Mouse (Mus musculus): ENCODE measurements around the gene Dync2h1. TPM values are rescaled to one million over a fixed set of nuclear protein-coding genes. Genes with fewer than 3 reads are reported as not detected.

Dync2h1 gene
- total and polyA plus RNA-seq, 3 experiments = 0.35 to 1.4 (median 1.3) TPM

GRCm38 (mm10) chr9:7158605-7159004 is 25.6 kb downstream of the Dync2h1 start:
- no peak for TF ChIP-seq EP300 (IDR thresholded peaks at IDR 0.05; ENCODE audit: insufficient read depth, low read depth, low read length)
- no peak for TF ChIP-seq POLR2A (IDR thresholded peaks at IDR 0.05; ENCODE audit: insufficient read depth, low read depth, low read length)
- TF ChIP-seq CTCF (IDR thresholded peaks at IDR 0.05) = no peak
- WGBS = 94% methylated on average over 7 of the region's 7 CpGs

DNA sequence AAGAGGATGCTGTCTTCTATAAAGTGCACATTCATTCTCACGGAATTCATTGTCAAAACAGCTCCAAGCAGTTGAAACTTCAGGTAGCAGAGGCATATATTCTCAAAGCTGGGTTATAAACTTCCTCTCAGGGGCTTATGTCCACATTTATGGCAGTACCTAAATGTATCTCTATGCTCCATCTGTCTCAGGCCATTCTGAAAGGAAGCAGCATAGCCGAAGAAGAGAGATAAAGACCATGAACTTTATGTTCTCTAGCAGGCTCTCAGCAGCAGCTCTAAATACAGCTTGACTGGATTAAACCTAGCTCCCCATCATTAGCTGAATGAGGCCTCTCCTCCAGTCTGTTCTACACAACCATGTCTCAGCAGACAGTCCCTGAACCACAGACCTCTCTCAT is 29.9 kb downstream of the Dync2h1 start:
- Histone ChIP-seq H3K4me3 (no peak overlapping the region), H3K27me3 (ENCODE audit: control insufficient read depth, insufficient read depth, low read length) (no peaks in the 10 kb centered on the region), H3K36me3 (ENCODE audit: control insufficient read depth, insufficient read depth, low read length) (no peaks in the 10 kb centered on the region; the same call in 1 of the 2 replicates), H3K79me2 (replicated peaks; ENCODE audit: control insufficient read depth, insufficient read depth, low read length) (no peaks in the 10 kb centered on the region), H3K4me1 (ENCODE audit: control insufficient read depth, insufficient read depth, low read length) (no peaks in the 10 kb centered on the region), H3K9ac (ENCODE audit: low read depth, low read length) (no peak overlapping the region), H3K27ac (no peak overlapping the region)
- TF ChIP-seq EP300 (IDR thresholded peaks at IDR 0.05; ENCODE audit: insufficient read depth, low read depth, low read length) (no peak), POLR2A (IDR thresholded peaks at IDR 0.05; ENCODE audit: insufficient read depth, low read depth, low read length) (no peak), CTCF (IDR thresholded peaks at IDR 0.05) (no peak)
- 68% methylated on average over 2 of the region's 2 CpGs for WGBS
- intact Hi-C loops (cut with DNase I) = no loop called here
- no peak for DNase-seq

More at GRCm38 (mm10) chr9:7158605-7159004, 25.6 kb downstream of the Dync2h1 start:
- Histone ChIP-seq H3K4me3 (no peak overlapping the region), H3K79me2 (replicated peaks; ENCODE audit: control insufficient read depth, insufficient read depth, low read length) (no peaks in the 10 kb centered on the region), H3K27me3 (ENCODE audit: control insufficient read depth, insufficient read depth, low read length) (no peaks in the 10 kb centered on the region), H3K4me1 (ENCODE audit: control insufficient read depth, insufficient read depth, low read length) (no peaks in the 10 kb centered on the region), H3K9ac (ENCODE audit: low read depth, low read length) (no peak overlapping the region), H3K27ac (no peak overlapping the region), H3K36me3 (ENCODE audit: control insufficient read depth, insufficient read depth, low read length) (no peaks in the 10 kb centered on the region; the same call in 1 of the 2 replicates)
- no peak for DNase-seq
- intact Hi-C loops (cut with DNase I) = no loop called here

- H3K27me3 ChIP-seq (ENCODE audit: control insufficient read depth, insufficient read depth, low read length) = no peaks in the 10 kb centered on the region
- H3K79me2 ChIP-seq (replicated peaks; ENCODE audit: control insufficient read depth, insufficient read depth, low read length) = no peaks in the 10 kb centered on the region
- DNase-seq = no peak
- TF ChIP-seq EP300 (IDR thresholded peaks at IDR 0.05; ENCODE audit: insufficient read depth, low read depth, low read length) (no peak), POLR2A (IDR thresholded peaks at IDR 0.05; ENCODE audit: insufficient read depth, low read depth, low read length) (no peak), CTCF (IDR thresholded peaks at IDR 0.05) (no peak)
- H3K36me3 ChIP-seq (ENCODE audit: control insufficient read depth, insufficient read depth, low read length) = no peaks in the 10 kb centered on the region
- no peaks in the 10 kb centered on the region for H3K4me1 ChIP-seq (ENCODE audit: control insufficient read depth, insufficient read depth, low read length)
- no peak overlapping the region for H3K9ac ChIP-seq (ENCODE audit: low read depth, low read length)
- intact Hi-C loops (cut with DNase I) = no loop called here
- H3K27ac ChIP-seq = no peak overlapping the region
- H3K4me3 ChIP-seq = no peak overlapping the region
- 89% methylated on average over 2 of the region's 2 CpGs for WGBS
Measured at GRCm38 (mm10) chr9:7122863-7123262, 61.4 kb downstream of the Dync2h1 start.

DNA sequence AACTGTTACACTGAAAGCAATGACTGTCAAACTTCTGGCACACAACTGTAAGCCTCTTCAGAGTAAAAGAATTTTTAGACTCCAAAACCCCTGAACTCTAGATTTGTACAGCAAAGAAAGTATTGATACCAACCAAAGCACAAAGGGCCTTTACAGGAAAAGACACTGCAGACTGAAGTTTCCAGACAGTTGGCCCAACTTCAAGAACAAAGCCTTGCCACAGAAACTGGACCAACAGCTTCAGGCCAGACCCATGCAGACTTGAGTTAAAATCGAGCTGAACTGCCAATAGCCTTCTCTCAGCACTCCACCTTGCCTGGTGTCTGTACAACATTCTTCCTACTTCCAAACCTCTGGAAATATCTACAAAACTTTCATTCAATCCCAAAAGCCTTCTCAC is 74.1 kb downstream of the Dync2h1 start:
- Histone ChIP-seq H3K79me2 (replicated peaks; ENCODE audit: control insufficient read depth, insufficient read depth, low read length) (no peaks in the 10 kb centered on the region), H3K4me3 (no peak overlapping the region), H3K4me1 (ENCODE audit: control insufficient read depth, insufficient read depth, low read length) (no peaks in the 10 kb centered on the region), H3K36me3 (ENCODE audit: control insufficient read depth, insufficient read depth, low read length) (no peaks in the 10 kb centered on the region), H3K27ac (no peak overlapping the region), H3K9ac (ENCODE audit: low read depth, low read length) (no peak overlapping the region), H3K27me3 (ENCODE audit: control insufficient read depth, insufficient read depth, low read length) (no peaks in the 10 kb centered on the region)
- intact Hi-C loops (cut with DNase I) = no loop called here
- WGBS = 50% methylated on average over 1 of the region's 1 CpGs
- no peak for DNase-seq
- TF ChIP-seq CTCF (IDR thresholded peaks at IDR 0.05) (no peak), EP300 (IDR thresholded peaks at IDR 0.05; ENCODE audit: insufficient read depth, low read depth, low read length) (no peak), POLR2A (IDR thresholded peaks at IDR 0.05; ENCODE audit: insufficient read depth, low read depth, low read length) (no peak)

DNA sequence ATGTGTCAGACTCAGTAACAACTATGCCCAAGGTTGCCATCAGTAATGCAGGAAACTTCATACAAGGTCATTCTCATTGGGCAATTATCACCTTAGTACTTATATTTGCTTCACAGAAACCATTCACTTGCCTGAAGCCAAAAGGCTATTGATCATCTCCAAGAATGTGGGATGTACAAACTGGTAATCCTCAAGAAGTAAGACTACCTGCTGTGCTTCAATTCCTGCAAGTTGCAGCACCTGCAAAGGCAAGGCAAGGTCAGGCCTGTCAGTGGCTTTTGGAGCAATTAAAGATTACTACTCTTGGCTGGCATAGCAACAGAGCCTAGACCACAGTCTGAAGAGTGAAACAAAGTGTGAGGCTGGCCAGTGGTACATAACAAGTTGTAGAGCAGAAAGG is 82.9 kb downstream of the Dync2h1 start:
- Histone ChIP-seq H3K4me3 (no peak overlapping the region), H3K36me3 (ENCODE audit: control insufficient read depth, insufficient read depth, low read length) (no peaks in the 10 kb centered on the region), H3K9ac (ENCODE audit: low read depth, low read length) (no peak overlapping the region), H3K27ac (no peak overlapping the region), H3K79me2 (replicated peaks; ENCODE audit: control insufficient read depth, insufficient read depth, low read length) (no peaks in the 10 kb centered on the region), H3K27me3 (ENCODE audit: control insufficient read depth, insufficient read depth, low read length) (no peaks in the 10 kb centered on the region), H3K4me1 (ENCODE audit: control insufficient read depth, insufficient read depth, low read length) (no peaks in the 10 kb centered on the region)
- no peak for DNase-seq
- TF ChIP-seq EP300 (IDR thresholded peaks at IDR 0.05; ENCODE audit: insufficient read depth, low read depth, low read length) (no peak), CTCF (IDR thresholded peaks at IDR 0.05) (no peak), POLR2A (IDR thresholded peaks at IDR 0.05; ENCODE audit: insufficient read depth, low read depth, low read length) (no peak)
- intact Hi-C loops (cut with DNase I) = no loop called here

DNA sequence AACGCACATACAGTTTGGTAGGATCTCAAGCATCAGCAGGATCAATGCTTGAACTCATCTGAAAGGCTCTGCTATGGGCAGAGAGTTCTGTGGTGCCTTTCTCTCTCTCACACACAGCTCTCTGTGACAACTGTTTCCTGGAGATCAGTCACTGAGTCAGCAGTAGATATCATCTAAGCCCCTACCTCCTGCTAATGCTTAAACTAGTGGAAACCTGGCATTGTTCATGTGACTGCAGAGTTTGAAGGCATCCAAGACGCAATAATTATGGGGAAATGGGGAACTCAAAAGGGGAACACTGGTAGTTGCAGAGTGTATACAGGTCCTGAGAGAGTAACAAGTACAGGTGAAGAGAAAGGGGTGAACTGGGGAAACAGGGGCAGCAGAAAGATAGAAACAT is 109.6 kb downstream of the Dync2h1 start:
- no peak overlapping the region for H3K27ac ChIP-seq
- TF ChIP-seq EP300 (IDR thresholded peaks at IDR 0.05; ENCODE audit: insufficient read depth, low read depth, low read length) (no peak), CTCF (IDR thresholded peaks at IDR 0.05) (no peak), POLR2A (IDR thresholded peaks at IDR 0.05; ENCODE audit: insufficient read depth, low read depth, low read length) (no peak)
- no peak overlapping the region for H3K4me3 ChIP-seq
- no peaks in the 10 kb centered on the region for H3K27me3 ChIP-seq (ENCODE audit: control insufficient read depth, insufficient read depth, low read length)
- no peak overlapping the region for H3K9ac ChIP-seq (ENCODE audit: low read depth, low read length)
- H3K4me1 ChIP-seq (ENCODE audit: control insufficient read depth, insufficient read depth, low read length) = no peaks in the 10 kb centered on the region
- H3K79me2 ChIP-seq (replicated peaks; ENCODE audit: control insufficient read depth, insufficient read depth, low read length) = no peaks in the 10 kb centered on the region
- H3K36me3 ChIP-seq (ENCODE audit: control insufficient read depth, insufficient read depth, low read length) = no peaks in the 10 kb centered on the region
- intact Hi-C loops (cut with DNase I) = no loop called here
- WGBS = 82% methylated on average over 2 of the region's 2 CpGs
- no peak for DNase-seq

Measured in heart, adult 2 months (tissue).